Mouse (Mus musculus) spleen, adult 2 months (tissue): ENCODE measurements around the gene Lrrk1.

Experiments
- CTCF ChIP-seq: fragments of 200-500 bp; IDR thresholded peaks from 2 replicates; pipeline ENCODE4 v1.5.1; 2011; ENCODE audit warnings: mild to moderate bottlenecking, inconsistent platforms; ENCODE audit not compliant: insufficient read depth, insufficient read length, insufficient replicate concordance; ENCODE audit errors: extremely low read depth
- POLR2A ChIP-seq: fragments of 200-500 bp; IDR thresholded peaks from 2 replicates; pipeline ENCODE4 v1.6.1; 2011; ENCODE audit warnings: low read depth, low read length, inconsistent platforms

GRCm38 (mm10) chr7:66340044-66340443, 48.1 kb downstream of the Lrrk1 start:
- TF ChIP-seq CTCF (no peak), POLR2A (no peak)
